Mouse (Mus musculus) ES-Bruce4 (cell line): Measurements from ENCODE around the gene Tmem164.

Experiments used
- CTCF ChIP-seq: IDR thresholded peaks from one replicate; pipeline ENCODE4 v1.8.1; 2011; ENCODE audit warnings: low read depth, low read length
- POLR2A ChIP-seq: IDR thresholded peaks from one replicate; pipeline ENCODE4 v1.8.1; 2011; ENCODE audit warnings: low read length; ENCODE audit not compliant: insufficient read depth

DNA sequence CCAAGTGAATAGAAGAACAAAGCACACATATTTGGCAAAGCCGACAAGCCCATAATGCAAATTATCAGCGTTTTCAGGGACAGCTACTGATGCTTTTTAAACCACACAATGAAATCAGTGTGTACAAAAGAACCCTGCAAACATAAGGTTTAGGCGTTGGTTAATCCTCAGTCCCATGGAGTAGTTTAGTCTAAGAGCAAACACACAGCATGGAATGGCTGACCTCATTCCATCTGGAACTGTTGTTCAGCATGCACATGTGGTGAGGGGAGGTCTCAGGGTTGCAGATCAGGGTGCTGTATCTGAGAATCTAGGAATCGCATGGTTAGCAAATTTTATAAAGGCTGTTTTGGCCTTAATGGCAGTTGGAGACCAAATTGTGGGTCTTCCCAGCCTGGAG, 69.6 kb downstream of the Tmem164 start:
- TF ChIP-seq POLR2A = no peak
- TF ChIP-seq CTCF = no peak
